Mouse (Mus musculus) central nervous system, embryonic 11.5 days (tissue): ENCODE data around the gene Insl6. TPM values are rescaled to one million over a fixed set of nuclear protein-coding genes. Genes with fewer than 3 reads are reported as not detected.

Source experiments
- polyA plus RNA-seq: library from polyadenylated mRNA; depleted of rRNA; stranded (reverse); fragments of >200 nt; gene quantifications from 2 replicates; pipeline ENCODE4 v1.2.3, GENCODE M21; 2012; rRNA removed

Insl6 gene
- 3.3 and 4.0 TPM in 2 replicates for polyA plus RNA-seq

GRCm38 (mm10) chr19:29325053-29325851, at the start of gene Insl6:
Insl6 (minus strand) TSS chr19:29325356.

GRCm38 (mm10) chr19:29366969-29367622, 41.9 kb upstream of the Insl6 start, which contains the start of the genes Plgrkt and Cd274:
Plgrkt (minus strand) TSS chr19:29367390.
Cd274 (plus strand) TSS chr19:29367455.

GRCm38 (mm10) chr19:29334068-29334745, 9.1 kb upstream of the Insl6 start, which contains the start of gene Rln1:
Rln1 (minus strand) TSS chr19:29334670.

Other genes with a start within 250 kb of the Insl6 start
- 30.8 and 32.9 TPM in 2 replicates for gene Rcl1, start 224.0 kb downstream of the Insl6 start, polyA plus RNA-seq
- gene Jak2, start 73.5 kb downstream of the Insl6 start, polyA plus RNA-seq, result 15.1 and 17.9 TPM in 2 replicates
- 0.43 and 0.54 TPM in 2 replicates for gene Rln1, start 9.3 kb upstream of the Insl6 start, polyA plus RNA-seq
- gene Plgrkt, start 42.0 kb upstream of the Insl6 start, polyA plus RNA-seq, result 25.4 and 38.4 TPM in 2 replicates
- 0.60 and 0.86 TPM in 2 replicates for gene Cd274, start 42.1 kb upstream of the Insl6 start, polyA plus RNA-seq
- gene Pdcd1lg2, start 85.6 kb upstream of the Insl6 start, polyA plus RNA-seq, result not detected in 2 replicates
- gene Ric1, start 196.9 kb upstream of the Insl6 start, polyA plus RNA-seq, result 19.6 and 30.5 TPM in 2 replicates